Mouse (Mus musculus) right cerebral cortex, postnatal 4 days (tissue): Measurements from ENCODE around the gene Prkacb.
A peak's percentile ranks its signal among the peaks of the same experiment; 100 is the strongest.
"Not testable (repeated sequence)": the region's sequence is repeated elsewhere in the genome, so short reads cannot be mapped to it uniquely, and the experiment has no call there.

Experiments
- DNase-seq: peaks from one replicate; pipeline ENCODE4 v3.0.0-alpha.2; 2022

The Prkacb gene

DNA sequence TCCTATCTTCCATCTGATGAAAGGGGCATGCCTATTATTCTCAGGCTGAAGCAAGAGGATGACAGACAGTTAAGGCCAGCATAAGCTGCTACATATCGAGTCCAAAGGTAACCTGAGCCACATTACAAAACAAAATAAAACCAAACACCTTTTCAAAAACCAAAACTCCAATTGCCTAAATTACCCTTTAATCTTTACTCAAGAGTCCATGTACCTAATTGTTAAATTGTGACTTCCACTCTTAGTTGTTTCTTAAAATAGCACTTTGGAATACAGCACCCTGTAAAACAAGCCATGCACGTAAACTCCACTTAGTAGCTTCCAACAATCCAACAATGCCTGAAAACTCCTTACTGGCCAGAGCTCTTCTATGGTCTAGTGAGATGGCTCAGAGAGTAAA is 34.3 kb downstream of the Prkacb start:
- DNase-seq: no peak

DNA sequence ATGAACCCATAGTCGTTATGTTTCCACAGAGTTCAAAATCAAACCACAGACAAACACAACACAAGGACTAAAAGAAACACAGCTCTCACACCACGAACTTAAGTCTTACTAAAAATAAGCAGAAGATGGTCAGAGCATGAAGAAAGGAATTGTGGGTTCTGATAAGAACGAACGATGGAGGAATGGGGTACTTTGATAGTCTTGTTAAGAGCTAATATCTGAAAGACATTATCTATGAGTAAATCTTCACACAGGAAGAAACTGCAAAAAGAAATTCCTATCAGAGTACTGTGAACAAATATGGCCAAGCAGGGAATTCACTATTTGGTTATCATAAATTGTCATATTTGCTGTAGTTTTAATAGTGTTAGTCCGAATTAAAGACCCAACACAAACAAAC is 36.1 kb downstream of the Prkacb start:
- no peak for DNase-seq

DNA sequence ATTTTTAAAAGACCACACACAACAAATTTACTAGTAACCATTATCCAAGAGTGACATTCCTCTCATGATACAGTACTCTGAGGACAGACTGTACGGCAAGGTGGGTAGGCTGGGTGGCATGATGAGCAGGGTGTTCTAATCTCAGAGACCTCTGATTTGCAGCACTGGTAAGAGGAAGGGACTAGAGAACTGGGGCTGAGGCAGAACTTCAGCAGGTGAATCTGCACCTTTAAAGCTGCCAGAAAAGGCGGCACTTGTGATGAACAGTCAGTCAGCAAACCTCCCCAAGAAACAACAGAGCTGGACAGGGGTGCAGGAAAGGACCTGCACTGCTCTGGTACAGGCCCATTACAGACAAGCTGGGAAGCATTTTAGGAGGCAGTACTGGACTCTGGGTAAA is 41.9 kb downstream of the Prkacb start:
- DNase-seq: no peak

DNA sequence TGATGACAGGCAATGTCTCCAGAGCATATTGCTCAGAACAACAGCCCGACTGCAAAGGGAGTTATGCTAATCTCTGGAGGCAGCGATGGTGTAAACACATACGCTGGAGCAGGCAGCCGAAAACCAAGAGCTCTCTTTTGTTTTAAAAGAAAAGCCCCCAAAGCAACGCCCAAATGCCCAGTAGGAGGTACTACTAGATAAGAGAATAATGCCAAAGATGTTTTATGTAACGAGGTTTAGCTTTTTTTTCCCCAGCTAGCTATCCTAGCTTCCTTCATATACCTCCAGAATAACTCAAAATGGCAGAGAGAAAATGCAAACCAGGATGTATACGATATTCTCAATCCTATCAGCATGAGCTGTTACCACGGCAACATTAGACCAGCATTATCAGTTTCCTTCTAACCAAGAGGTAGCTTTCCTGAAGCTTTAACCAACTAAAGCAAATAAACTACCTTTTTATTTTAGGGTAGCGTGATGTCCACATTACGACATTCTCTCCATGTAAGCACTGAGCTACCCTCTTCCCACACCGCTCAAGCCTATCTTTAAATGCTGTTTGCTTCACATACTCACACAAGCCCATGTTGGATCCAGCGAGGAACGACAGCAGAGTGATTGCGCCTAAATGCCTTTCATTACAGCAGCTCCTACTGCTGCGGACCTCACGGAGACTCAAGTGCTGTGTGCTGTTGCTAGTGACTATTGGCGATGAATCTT is 42.7 kb downstream of the Prkacb start:
- peak; percentile 47 for DNase-seq

DNA sequence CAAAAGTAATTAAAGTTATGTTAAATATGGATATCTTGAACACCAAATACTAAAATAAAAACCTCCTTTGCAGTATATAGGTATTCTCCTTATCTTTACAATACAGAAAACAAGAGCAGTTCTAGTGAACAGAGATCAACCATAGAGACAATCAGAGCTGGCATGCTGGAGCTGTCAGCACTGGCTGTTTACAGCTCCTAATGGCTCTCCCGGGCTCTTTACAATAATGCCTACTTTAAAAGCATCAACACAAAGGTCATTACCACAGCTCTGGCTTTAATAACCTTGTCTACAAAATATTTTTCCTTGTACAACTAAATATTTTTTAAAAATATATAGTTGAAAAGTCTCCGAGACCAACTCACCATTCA is 43.2 kb downstream of the Prkacb start:
- DNase-seq: no peak

DNA sequence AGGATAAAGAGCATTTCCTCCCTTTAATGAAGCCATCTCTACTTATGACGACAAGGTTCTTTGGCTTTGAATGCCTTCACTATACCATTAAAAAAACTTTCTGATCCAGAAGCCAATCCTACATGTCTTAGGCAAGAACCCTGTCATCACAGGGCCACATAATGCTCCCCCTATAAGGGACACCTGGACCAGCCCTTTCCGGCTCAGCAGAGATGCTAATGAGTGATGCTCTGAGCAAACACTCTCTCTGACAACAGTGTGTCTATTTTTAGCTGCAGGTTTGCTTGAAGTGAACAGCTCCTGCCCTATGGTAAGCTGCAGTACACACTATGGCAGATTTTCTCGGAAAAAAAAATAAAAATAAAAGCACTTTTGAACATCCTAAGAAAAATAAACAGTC is 43.9 kb downstream of the Prkacb start:
- DNase-seq: no peak

DNA sequence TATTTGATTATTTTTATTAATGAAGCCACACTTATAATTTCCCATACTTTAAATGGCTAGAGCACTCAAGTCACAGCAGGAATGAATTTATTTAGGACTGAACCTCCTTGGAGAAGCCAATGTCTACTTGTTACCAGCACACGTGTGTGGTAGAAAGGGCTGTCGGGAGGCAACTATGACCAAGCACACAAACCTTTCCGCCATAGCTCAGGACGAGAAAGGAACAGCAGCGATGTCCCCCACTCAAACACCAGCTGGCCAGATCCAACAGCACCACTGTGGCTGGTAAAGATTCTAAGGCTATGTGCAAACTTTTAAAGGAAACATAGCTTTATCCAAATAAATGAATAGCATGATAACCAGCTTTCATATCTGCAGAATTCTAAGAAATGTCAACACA is 44.4 kb downstream of the Prkacb start:
- DNase-seq: no peak

DNA sequence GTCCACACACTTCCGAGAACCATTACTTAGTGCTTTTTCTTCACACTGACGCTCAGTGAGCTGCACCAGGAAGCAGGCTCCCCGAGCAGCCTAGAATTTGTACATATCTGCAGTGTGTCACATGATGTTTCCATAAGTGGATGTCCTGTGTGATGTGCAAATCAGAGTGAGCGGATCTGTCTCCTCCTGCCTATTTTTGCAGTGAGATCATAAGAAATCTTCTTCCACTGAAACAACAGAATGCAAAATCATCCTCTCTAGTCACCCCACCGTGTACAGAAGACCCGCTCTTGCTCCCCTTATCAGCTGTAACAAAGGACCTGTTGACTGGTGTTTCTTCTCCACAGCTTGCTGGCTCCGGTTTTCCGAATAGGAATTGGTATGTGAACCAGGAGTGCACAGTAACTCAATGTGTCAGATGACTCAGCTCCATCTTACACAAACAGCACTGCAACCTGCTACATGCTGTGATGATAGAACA is 46.0 kb downstream of the Prkacb start:
- no peak for DNase-seq

DNA sequence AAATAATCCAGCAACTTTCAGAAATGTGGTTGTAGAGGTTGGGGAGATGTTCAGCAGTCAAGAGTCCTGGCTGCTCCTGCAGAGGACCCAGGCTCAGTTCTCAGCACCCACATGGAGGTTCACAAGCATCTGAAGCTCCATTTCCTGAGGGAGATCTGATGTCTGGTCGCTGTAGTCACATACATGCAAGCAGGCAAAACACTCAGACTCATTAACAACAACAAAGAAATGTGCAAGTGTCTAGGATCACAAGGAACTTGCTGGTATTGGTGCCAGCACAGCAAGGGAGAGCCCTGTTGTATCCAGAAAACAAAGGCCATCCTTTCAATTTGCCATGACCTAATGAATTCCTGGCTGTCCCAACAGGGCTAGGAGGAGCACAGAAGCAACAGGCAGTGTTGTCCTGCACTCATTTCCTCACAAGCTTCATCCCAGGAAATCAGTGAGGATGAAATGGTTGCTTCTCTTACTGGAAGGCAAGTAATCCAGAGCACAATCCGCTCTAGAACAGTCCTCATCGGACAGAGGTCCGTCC is 46.7 kb downstream of the Prkacb start:
- no peak for DNase-seq

DNA sequence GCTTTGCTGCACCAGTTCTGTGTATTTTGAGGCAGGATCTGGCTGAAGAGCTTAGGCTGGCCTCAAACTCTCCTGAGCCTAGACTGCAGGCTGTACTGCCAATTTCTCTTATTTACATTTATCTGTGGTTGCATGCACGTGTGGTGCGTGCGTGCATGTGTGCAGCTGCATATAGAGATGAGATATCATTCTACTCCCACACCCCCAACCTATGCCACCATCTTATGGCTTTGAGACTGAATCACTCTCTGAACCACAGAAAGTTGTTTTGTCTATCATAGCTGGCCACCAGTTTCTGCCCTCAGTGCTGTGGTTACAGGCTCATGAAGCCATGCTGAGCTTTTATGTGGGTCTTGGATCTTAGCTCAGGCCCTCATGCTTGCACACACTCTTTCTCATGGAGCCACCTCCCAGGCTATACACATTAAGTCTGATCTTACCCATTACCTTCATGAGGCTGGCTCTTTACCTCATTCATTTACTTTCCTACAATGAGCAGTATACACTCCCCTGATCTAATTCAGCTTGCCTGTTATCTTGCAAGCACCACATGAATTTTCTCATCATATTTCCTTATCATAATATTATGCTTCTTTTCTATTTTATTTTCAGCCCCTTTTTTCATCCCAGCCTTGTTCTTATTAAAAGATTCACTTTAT is 47.8 kb downstream of the Prkacb start:
- DNase-seq: no peak

DNA sequence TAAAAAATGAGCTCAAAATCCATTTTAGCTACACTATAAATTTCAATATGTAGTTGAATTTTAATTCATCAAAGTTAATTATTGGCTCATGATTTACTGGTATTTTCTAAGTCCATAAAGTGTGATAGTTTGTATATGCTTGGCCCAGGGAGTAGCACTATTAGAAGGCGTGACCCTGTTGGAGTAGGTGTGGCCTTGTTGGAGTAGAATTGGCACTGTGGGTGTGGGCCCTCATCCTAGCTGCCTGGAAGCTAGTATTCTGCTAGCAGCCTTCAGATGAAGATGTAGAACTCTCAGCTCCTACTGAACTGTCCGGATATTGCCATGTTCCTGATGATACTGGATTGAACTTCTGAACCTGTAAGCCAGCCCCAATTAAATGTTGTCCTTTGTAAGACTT is 49.7 kb downstream of the Prkacb start:
- DNase-seq: not testable (repeated sequence)

DNA sequence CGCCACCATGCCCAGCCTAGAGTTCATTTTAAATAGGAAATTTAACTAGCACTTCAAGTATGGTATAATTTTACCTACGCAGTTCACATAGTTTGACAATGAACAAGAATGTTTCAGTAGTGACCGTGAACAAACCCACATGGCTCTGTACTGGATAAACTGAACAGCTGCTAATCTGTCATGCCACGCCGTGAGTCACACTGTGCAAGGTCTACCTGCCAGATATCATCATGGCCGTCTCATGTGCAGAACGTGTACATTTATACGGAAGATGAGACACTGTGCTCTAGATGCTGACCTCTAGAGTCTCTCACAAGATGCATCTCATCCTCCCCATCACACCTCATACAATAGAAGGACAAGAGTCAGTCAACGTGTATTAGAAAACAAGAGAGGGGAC is 51.5 kb downstream of the Prkacb start:
- DNase-seq: no peak

DNA sequence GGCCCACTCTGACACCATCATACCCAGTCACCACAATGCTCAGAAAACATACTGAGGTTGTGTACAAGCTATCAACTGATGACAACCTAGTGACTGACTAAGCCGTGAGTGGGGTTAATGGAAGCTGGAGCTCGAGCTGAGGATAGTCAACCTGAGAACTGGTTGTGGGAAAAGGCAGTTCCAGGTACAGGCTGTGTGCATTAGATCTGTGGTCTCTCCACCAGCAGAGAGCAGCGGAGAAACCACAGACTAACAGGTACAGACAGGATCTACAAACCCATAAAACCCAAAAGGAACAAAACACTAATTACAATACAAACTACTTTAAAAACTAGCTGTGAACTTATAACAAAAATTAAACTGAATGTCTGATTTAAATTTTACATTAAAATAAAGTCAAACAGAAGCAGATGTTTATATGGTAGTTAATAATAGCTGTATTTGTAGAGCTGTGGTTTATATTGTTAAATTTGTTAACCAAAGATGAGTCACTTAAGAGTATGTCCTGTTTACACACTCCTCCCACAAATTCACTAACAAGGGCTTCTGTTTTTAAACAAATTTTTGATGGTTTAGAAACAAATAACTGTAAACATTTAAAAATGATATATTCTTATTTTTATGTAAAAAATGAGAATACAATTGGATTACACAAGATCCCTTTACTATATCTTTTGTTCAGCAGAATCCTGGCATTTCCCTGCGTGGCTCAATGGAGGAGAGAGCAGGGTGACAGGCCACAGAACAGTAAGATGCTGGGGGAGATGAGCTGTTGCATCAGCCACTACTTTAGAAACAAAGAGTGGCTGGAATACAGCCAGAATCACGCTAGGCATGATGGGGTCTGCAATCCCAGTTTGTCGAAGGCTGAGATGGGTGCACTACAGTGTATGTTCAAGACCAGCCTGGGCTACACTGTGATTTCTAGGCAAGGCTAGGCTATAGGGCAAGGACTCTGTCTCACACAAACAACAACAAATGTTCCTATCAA is 54.5 kb downstream of the Prkacb start:
- DNase-seq: no peak

DNA sequence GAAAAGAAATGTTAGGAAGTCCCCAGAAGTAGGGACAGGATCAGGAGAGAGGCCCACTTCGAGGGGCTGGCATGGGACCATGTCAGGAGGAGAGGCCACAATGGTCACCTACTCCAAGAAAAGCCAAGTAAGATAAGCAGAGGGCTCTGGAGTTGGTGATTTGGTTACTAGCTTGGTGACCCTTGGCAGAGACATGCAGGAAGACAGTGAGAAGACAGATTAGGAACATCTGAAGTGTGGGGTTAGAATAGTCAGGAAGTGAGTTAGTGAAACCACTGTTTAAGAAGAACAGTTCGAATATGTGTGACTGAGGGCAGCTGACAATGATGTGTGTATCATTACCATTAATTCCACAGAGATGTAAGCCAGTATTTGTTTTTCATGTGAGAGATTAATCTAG is 58.5 kb downstream of the Prkacb start:
- DNase-seq: no peak

DNA sequence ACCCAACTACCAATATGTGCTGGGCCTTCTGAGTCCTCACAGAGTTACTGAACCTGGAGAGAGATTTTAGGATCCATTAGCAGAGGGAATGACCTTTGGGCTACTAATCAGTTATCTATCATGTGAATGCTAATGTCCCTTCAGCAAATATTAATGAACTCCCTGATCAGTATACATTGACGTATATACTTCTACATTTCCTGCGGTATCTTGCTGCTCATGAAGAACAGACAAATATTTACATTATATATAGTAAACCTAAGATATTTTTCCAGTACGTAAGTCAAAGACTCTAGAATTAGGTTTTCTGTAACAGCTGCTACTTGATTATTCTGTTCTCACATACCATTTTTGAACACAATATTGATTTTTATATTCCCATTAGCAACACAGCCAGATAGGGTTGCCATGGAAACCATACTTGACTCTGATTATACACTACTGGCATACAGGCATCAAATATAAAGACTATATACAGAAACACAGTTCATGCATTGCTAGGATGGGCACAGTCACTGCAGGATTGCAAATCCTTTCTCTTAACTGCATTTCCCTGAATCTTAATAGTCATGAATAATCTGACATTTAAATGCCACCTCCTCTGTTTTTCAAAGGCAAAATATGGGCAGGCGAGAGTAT is 71.1 kb downstream of the Prkacb start:
- no peak for DNase-seq

DNA sequence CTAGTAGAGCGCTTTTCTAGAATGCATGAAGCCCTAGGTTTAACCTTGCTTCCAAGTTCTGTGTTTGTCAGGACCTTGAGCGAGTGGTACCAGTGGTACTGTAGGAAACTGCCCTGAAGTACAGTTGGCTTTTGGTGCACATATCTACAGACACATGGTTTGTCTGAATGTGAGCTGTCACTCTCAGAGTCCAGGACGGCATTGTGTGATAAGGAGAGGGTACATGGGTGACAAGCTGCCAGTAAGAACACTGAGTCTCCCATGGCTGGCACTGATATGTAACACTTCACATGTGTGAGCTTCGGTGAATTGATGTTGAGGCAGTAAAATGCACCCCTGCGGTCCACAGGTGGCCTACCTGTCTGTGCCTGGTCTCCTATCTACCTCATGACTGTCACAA is 71.6 kb downstream of the Prkacb start:
- no peak for DNase-seq

DNA sequence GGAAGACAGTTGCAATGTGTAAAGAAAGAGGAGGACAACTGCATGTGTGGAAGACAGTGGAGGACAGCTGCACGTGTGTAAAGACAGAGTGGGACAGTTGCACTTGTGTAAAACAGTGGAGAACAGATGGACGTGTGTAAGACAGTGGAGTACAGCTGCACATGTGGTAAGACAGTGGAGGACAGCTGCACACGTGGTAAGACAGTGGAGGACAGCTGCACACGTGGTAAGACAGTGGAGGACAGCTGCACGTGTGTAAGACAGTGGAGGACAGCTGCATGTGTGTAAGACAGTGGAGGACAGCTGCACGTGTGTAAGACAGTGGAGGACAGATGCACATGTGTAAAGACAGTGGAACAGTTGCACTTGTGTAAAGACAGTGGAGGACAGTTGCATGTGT is 76.6 kb downstream of the Prkacb start:
- DNase-seq: not testable (repeated sequence)

DNA sequence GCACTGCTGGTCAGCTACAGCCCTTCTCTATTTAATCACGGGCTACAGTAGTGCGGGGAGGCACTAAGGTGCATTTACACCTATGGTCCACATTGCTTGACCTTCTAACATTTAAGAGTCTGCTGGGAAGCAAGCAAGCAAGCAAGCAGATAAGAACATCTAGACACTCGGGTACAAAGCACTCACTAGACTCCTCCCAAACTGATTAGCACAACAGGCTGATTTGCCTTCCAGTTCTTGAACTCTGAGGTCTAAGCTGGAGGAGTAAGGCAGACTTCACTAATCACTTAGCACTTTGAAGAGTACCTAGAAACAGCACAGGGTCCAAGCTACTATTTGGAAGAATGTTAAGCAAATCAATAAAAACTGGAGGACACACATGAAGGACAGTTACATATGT is 77.1 kb downstream of the Prkacb start:
- DNase-seq: no peak

DNA sequence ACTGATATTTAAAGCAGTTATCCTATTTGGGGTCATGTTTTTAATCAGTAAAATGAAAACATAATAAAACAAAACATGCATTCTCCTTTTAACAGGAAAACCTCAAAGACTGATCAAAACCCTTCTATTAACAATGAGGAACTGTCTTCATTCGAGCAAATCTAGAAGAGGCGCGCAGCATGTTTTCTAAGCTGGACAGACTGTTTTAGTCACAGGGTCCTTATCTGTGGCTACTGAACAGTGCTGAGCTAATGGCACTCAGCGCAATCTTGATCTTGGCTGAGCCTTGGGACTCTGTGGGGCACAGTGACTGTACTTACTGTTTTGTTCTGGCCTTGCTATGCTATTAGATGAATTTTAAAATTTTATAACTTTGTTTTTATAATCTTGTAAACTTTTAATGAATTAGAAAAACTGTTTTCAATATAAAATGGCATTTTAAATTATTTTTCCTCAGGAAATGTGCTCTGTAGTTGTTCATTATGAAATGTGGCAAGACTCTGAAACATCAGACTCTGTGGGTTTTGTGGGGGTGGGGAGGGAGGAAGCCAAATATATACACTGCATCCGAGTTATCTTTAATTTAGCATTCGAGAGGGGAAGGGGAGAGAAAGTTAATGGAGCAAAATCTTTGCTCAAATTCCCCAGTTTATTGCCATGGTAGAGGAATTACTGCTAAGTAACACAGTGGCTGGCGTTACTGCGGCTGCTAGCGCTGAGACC is 77.7 kb downstream of the Prkacb start:
- no peak for DNase-seq

DNA sequence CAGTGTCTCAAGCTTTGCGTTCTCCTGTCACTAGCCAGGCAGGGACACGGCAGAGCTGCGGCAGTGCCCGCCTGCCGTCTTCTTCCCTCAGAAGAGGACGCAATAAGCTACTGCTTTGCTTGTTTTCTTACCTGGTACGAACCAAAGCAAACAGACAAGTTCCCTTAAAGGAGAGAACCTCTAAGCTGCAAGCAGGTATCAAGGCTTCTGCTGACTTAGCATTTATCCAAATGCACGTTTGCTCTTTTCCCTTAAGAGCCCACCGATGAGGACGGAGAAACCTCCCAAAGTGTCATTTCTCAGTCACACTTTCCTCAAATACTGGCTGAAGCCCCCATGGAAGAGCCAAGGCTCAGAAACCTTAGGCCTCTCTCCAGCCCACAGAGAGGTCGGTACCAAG is 81.3 kb downstream of the Prkacb start:
- DNase-seq: no peak

DNA sequence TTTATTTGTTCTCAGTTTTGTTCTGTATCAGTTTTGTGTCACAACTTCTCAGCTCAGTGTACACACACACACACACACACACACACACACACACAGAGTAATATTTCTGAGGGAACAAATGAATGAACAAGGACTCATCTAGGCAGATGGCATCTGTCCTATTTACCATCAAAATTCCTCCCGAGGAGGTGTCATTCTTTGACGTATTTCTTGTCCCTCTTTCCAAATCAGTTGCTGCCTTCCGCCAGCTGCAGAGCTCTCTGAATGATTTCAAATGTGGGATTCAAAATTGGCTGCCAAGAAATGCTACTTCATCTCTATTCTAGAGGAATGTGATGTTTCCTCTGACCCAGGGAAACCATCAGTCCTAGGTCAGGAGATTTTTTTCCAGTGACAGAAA is 89.8 kb downstream of the Prkacb start:
- DNase-seq: no peak

DNA sequence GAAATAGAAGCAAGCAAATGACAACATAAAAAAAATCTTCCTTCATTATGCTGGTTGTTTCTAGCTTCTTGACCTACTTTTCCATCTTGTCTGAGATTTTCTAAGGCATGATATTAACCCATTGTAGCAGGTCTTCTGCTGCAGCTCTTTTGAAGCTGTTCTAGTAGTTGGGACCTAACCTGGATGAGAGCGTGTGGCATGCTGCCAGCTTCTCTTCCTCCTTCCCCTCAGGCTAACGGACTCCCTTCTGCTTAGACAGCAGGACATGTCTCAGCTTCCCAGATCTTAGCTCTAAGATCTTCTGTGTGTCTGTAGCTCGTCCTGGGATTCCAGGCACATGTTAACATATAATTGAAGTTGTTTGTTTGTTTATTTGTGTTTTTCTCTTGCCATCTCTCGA is 93.1 kb downstream of the Prkacb start:
- peak; percentile 28 for DNase-seq
